Mouse (Mus musculus) C2C12 (cell line): ENCODE measurements at regions not wholly inside any gene's neighbourhood (a gene's known extent, or its start where the extent isn't known, plus 50 kb on each side); places are given as distances from the start of the nearest gene placed in this dataset.

Experiments used
- CEBPB ChIP-seq: IDR thresholded peaks from one replicate; pipeline ENCODE4 v1.6.1; 2011; ENCODE audit warnings: low read depth, mild to moderate bottlenecking, control low read depth, moderate library complexity
- CTCF ChIP-seq: IDR thresholded peaks from one replicate; pipeline ENCODE4 v1.5.1; 2011; ENCODE audit not compliant: control insufficient read depth, insufficient read depth, insufficient read length
- FOSL1 ChIP-seq: IDR thresholded peaks from one replicate; pipeline ENCODE4 v1.8.0; 2011; ENCODE audit warnings: mild to moderate bottlenecking, low read length; ENCODE audit not compliant: poor library complexity, insufficient read depth, severe bottlenecking
- MAX ChIP-seq: IDR thresholded peaks from one replicate; pipeline ENCODE4 v1.6.1; 2011; ENCODE audit warnings: mild to moderate bottlenecking, control low read depth
- MYOD1 ChIP-seq: IDR thresholded peaks from one replicate; pipeline ENCODE4 v1.6.1; 2011; ENCODE audit warnings: low read depth; ENCODE audit not compliant: control insufficient read depth, insufficient read length
- MYOG ChIP-seq: IDR thresholded peaks from one replicate; pipeline ENCODE4 v1.6.1; 2011; ENCODE audit not compliant: control insufficient read depth, insufficient read length; ENCODE audit errors: extremely low read depth
- USF1 ChIP-seq: IDR thresholded peaks from one replicate; pipeline ENCODE4 v1.6.1; 2011; ENCODE audit warnings: low read depth, mild to moderate bottlenecking, control low read depth, moderate library complexity

DNA sequence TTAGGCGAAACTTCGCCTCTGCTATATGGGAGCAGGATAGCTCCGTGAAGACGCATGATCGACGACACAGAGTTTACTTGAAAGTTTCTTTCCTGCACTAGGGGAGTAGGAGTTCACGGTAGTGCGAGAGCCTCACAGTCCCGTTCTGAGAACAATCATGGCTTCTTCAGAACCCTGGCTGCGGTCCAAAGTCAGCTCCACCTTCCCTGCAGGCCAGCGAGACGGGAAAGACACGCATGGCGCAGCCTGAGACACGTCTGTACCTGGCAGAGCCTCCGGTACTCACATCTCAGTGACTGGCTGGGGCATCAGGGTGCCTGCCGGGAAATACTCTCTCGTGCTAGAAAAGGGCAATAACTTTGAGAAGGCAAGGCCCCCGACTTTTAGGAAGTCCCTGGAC is 193.8 kb upstream of the Klf4 start:
- no peak for TF ChIP-seq CTCF
- TF ChIP-seq MAX, result no peak
- TF ChIP-seq MYOD1, result no peak
- no peak for TF ChIP-seq MYOG
- no peak for TF ChIP-seq USF1
- no peak for TF ChIP-seq CEBPB
- no peak for TF ChIP-seq FOSL1
